Mouse (Mus musculus): ENCODE data around the gene 2310022A10Rik.
A peak's percentile ranks its signal among the peaks of the same experiment; 100 is the strongest.

- TF ChIP-seq POLR2A (IDR thresholded peaks at IDR 0.05; ENCODE audit: low read depth, low read length), result no peak
- TF ChIP-seq CTCF (IDR thresholded peaks at IDR 0.05; ENCODE audit: extremely low read depth, insufficient read length, insufficient replicate concordance, low read depth, low read length), result peak; percentile 98
These were observed 26.8 kb upstream of the 2310022A10Rik start for GRCm38 (mm10) chr7:27526039-27526827.

All from small intestine, adult 2 months (tissue).